ENCODE assay signal across 8 mouse cellular contexts in genomic region chr3:8245195-8245789, GRCm38 (mm10).
DNase-seq lines count a peak whose midpoint lies in the region; ATAC-seq lines count a peak whose summit lies in the region.
"Not testable (repeated sequence)": the region's sequence is repeated elsewhere in the genome, so short reads cannot be mapped to it uniquely, and the experiment has no call there.

No protein-coding gene starts in this region.

- not testable (repeated sequence) for H3K9ac ChIP-seq in hindbrain, embryonic 14.5 days

- peak; percentile 96 for DNase-seq in R1 (ENCODE audit: low read depth, low spot score)
- peak; percentile 13 for DNase-seq in cerebellum, adult 8-10 months
- peak; percentile 70 for DNase-seq in hindbrain, embryonic 14.5 days (ENCODE audit: low spot score)
- DNase-seq in layer of hippocampus, adult 9-11 months: peak; percentile 9
- peak; percentile 46 for DNase-seq in lung, postnatal 25 days (ENCODE audit: low spot score)
- DNase-seq in right cerebral cortex, postnatal 14 days: peak; percentile 8
- peak; percentile 45 for DNase-seq in thymus, postnatal 4 days

- H3K27me3 ChIP-seq in hindbrain, embryonic 14.5 days (ENCODE audit: control insufficient read depth, insufficient read depth, low read length): not testable (repeated sequence)

- not testable (repeated sequence) for H3K4me3 ChIP-seq in hindbrain, embryonic 14.5 days (replicated peaks; ENCODE audit: low read length)

- not testable (repeated sequence) for H3K4me2 ChIP-seq in hindbrain, embryonic 14.5 days (replicated peaks)

- not testable (repeated sequence) for H3K4me1 ChIP-seq in hindbrain, embryonic 14.5 days (replicated peaks; ENCODE audit: control insufficient read depth, insufficient read depth, low read length)

- not testable (repeated sequence) for H3K27ac ChIP-seq in hindbrain, embryonic 14.5 days

- WGBS in hindbrain, embryonic 14.5 days: 79% methylated on average over 2 of the region's 2 CpGs

- not testable (repeated sequence) for H3K36me3 ChIP-seq in hindbrain, embryonic 14.5 days (replicated peaks; ENCODE audit: control insufficient read depth, insufficient read depth)

- not testable (repeated sequence) for H3K9me3 ChIP-seq in hindbrain, embryonic 14.5 days (ENCODE audit: control insufficient read depth, low read length)

- ATAC-seq in frontal cortex, adult (ENCODE audit: low TSS enrichment): peak; percentile 69; the same call in 1 of the 2 replicates
- peak; percentile 91 for ATAC-seq in hindbrain, embryonic 14.5 days (ENCODE audit: low FRiP score)

Comparison
In these comparisons a context has a peak if more than half of its experiments do, and no peak if none do; other contexts are left out.
1. DNase-seq: peak in every context shown above with its lines; median percentile 96 in R1; 70 in hindbrain, embryonic 14.5 days; 46 in lung, postnatal 25 days; 45 in thymus, postnatal 4 days; 13 in cerebellum, adult 8-10 months; 9 in layer of hippocampus, adult 9-11 months; 8 in right cerebral cortex, postnatal 14 days.